ENCODE assay signal across 11 mouse cellular contexts in genomic region chr11:49658791-49659469, GRCm38 (mm10). TPM values are rescaled to one million over a fixed set of nuclear protein-coding genes. Genes with fewer than 3 reads are reported as not detected.
A peak's percentile ranks its signal among the peaks of the same experiment; 100 is the strongest.
DNase-seq lines count a peak whose midpoint lies in the region; ATAC-seq and TF ChIP-seq lines count a peak whose summit lies in the region.
"Had no signal": no experiment of that assay in that cellular context is flagged by ENCODE, and none has a peak within 500 bp of the region (broad histone marks: within the 10 kb centered on the region; RNA-seq: fewer than 3 reads in every experiment).

No protein-coding gene starts in this region.

- 0 out of 2 replicates have a peak, but pooled peaks cover 5% of the 10 kb centered on the region for H3K4me1 ChIP-seq in lung, embryonic 14.5 days (ENCODE audit: insufficient read depth)

- TF ChIP-seq CTCF in lung, embryonic 14.5 days (IDR thresholded peaks at IDR 0.05; ENCODE audit: low read depth), result no peak

- H3K4me3 ChIP-seq in lung, embryonic 14.5 days (ENCODE audit: low read depth, low read length), result no peak overlapping the region

- H3K27me3 ChIP-seq in lung, embryonic 14.5 days (ENCODE audit: insufficient read depth, low read length), result no peaks in the 10 kb centered on the region

- no peaks in the 10 kb centered on the region for H3K36me3 ChIP-seq in lung, embryonic 14.5 days (ENCODE audit: insufficient read depth)

- DNase-seq in heart, adult 11 months, result peak; percentile 97
- no peak for DNase-seq in heart, postnatal 25 days (ENCODE audit: low spot score)
- DNase-seq in CD4-positive helper T cell, adult 2 months (ENCODE audit: low read depth, low spot score), result peak; percentile 47
- peak; percentile 42 for DNase-seq in heart, adult 8-10 months (ENCODE audit: low spot score)
- DNase-seq in lung, embryonic 14.5 days, result peak; percentile 36
- DNase-seq in layer of hippocampus, adult 8-10 months (ENCODE audit: low spot score in 2 of 2), result no peak
- DNase-seq in layer of hippocampus, adult 18-20 months (ENCODE audit: low spot score in 2 of 2), result no peak
- DNase-seq: layer of hippocampus, adult 9-11 months had no signal

- WGBS in lung, embryonic 14.5 days, result 49% methylated on average over 10 of the region's 10 CpGs

- H3K9me3 ChIP-seq in lung, embryonic 14.5 days (ENCODE audit: low read depth, low read length), result no peaks in the 10 kb centered on the region

- H3K27ac ChIP-seq in lung, embryonic 14.5 days (ENCODE audit: low read depth), result peak overlapping the region; percentile 48; the same call in 1 of the 2 replicates

- intact Hi-C loops in heart, postnatal 25 days (cut with DNase I), result no loop called here

- peak; percentile 54; the same call in 1 of the 2 replicates for ATAC-seq in lung, embryonic 14.5 days (ENCODE audit: insufficient read depth)
- ATAC-seq in cerebellum, adult (ENCODE audit: insufficient number of reproducible peaks, low FRiP score, low TSS enrichment), result no peak

- H3K9ac ChIP-seq in lung, embryonic 14.5 days, result no peak overlapping the region

- H3K4me2 ChIP-seq in lung, embryonic 14.5 days, result no peak overlapping the region

RNA-seq across cellular contexts. Expression of gene Scgb3a1, which starts 4.5 kb away (rescaled TPM):
- total RNA-seq in heart, postnatal 25 days (2021), result 1 to 10 TPM; 1.2 to 1.4 TPM
- total RNA-seq in heart, adult 8-10 months (2022), result 1 to 10 TPM in 2 of 4 experiments, under 1 TPM in 1, not detected in 1; 0.72 to 2.7 (median 1.4) TPM
- not detected in 2 replicates for polyA plus RNA-seq in lung, embryonic 14.5 days (2014; fragmentation: Nextera tagmentation; extraction: Ambion mirVana)
- total RNA-seq in layer of hippocampus, adult 8-10 months (2022), result not detected
- total RNA-seq in layer of hippocampus, adult 18-20 months (2021), result not detected
- polyA plus RNA-seq: C2C12; stomach, embryonic 14.5 days had no signal

RNA-seq across cellular contexts. Expression of gene Flt4, which starts 49.9 kb away (rescaled TPM):
- 10 to 100 TPM; 11.2 to 11.7 TPM for total RNA-seq in heart, postnatal 25 days (2021)
- total RNA-seq in heart, adult 8-10 months (2022), result 10 to 100 TPM; 11.8 to 12.4 (median 12.2) TPM
- polyA plus RNA-seq in lung, embryonic 14.5 days (2014; fragmentation: Nextera tagmentation; extraction: Ambion mirVana), result 14.4 and 14.6 TPM in 2 replicates
- 1 to 10 TPM; 1.9 to 2.8 (median 2.3) TPM for total RNA-seq in layer of hippocampus, adult 8-10 months (2022)
- total RNA-seq in layer of hippocampus, adult 18-20 months (2021), result 1 to 10 TPM; 2.1 to 2.3 TPM

RNA-seq across cellular contexts. Expression of gene Cnot6, which starts 53.6 kb away (rescaled TPM):
- total RNA-seq in heart, postnatal 25 days (2021), result 10 to 100 TPM; 20.9 to 25.0 TPM
- 10 to 100 TPM; 18.1 to 21.6 (median 20.2) TPM for total RNA-seq in heart, adult 8-10 months (2022)
- 73.1 and 76.0 TPM in 2 replicates for polyA plus RNA-seq in lung, embryonic 14.5 days (2014; fragmentation: Nextera tagmentation; extraction: Ambion mirVana)
- total RNA-seq in layer of hippocampus, adult 8-10 months (2022), result 10 to 100 TPM; 39.8 to 53.9 (median 46.8) TPM
- total RNA-seq in layer of hippocampus, adult 18-20 months (2021), result 10 to 100 TPM; 48.3 to 48.8 TPM

Comparison
In these comparisons a context has a peak if more than half of its experiments do, and no peak if none do; other contexts are left out.
1. DNase-seq: peak in heart, adult 11 months (single experiment), CD4-positive helper T cell, adult 2 months (single experiment), heart, adult 8-10 months (single experiment) and lung, embryonic 14.5 days (single experiment); none in heart, postnatal 25 days (single experiment), layer of hippocampus, adult 8-10 months (0 of 2) and layer of hippocampus, adult 18-20 months (0 of 2).